Mouse (Mus musculus) cerebellum, adult 2 months (tissue): ENCODE data around the gene Sdk1.

ENCODE experiments used
- CTCF ChIP-seq: fragments of 200-500 bp; IDR thresholded peaks from 2 replicates; pipeline ENCODE4 v1.5.1; 2011; ENCODE audit warnings: low read depth, mild to moderate bottlenecking, control low read depth, low read length, moderate library complexity, borderline replicate concordance; ENCODE audit not compliant: insufficient read depth
- POLR2A ChIP-seq: fragments of 200-500 bp; IDR thresholded peaks from 2 replicates; pipeline ENCODE4 v1.6.1; 2011; ENCODE audit warnings: low read length, control low read depth, borderline replicate concordance; ENCODE audit not compliant: insufficient read depth

DNA sequence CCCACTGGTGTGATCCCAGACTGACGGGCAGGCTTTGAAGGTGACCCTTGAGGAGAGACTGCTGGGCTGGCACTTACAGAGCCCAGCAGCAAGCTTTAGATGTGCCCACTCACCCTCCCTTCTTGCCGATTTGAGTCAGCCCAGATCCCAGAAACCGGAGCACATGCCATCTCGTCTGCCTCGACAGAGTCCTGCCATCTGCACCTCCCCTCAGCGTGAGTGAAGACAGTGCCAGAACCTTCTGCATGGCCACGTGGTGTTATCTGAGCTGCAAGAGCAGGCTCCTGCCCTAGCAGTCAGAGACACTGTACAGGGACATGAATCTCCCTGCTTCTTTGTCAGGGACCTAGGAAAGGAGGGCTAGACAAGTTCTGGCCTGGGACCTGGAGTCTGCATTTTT, 898.7 kb downstream of the Sdk1 start:
- TF ChIP-seq CTCF, result no peak; the same call in 1 of the 2 replicates
- TF ChIP-seq POLR2A, result no peak
